Mouse (Mus musculus): Measurements from ENCODE around the gene Pik3c2b.
"Not testable (repeated sequence)": the region's sequence is repeated elsewhere in the genome, so short reads cannot be mapped to it uniquely, and the experiment has no call there.

Pik3c2b gene

GRCm38 (mm10) chr1:133045011-133045860 is at the start of gene Pik3c2b:
Gene Pik3c2b (plus strand): TSS chr1:133045667.
- peak; percentile 46 for DNase-seq (ENCODE audit: extremely low read depth, low read depth)

DNA sequence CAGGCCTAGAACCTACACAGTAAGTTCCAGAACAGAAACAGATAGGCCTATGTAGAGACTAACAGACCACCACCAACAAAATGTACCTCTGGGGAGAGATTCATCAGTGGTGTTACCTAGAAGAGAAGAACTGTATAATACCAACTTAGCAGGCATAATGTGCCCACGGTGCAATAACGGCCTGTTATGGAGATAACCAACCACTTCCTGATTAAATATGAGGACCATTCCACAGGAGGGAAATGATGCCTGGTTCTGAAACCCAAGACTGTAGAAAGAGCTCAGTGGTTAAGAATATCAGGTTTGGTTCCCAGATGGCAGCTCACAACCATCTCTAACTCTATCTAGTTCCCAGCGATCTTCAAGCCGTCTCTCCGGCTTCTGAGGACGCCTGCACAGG is 45.1 kb upstream of the Pik3c2b start:
- peak; percentile 33 for DNase-seq (ENCODE audit: extremely low read depth, low read depth)

- no peak for DNase-seq (ENCODE audit: extremely low read depth, low read depth)
Measured at GRCm38 (mm10) chr1:133006571-133006970, 38.9 kb upstream of the Pik3c2b start.

DNA sequence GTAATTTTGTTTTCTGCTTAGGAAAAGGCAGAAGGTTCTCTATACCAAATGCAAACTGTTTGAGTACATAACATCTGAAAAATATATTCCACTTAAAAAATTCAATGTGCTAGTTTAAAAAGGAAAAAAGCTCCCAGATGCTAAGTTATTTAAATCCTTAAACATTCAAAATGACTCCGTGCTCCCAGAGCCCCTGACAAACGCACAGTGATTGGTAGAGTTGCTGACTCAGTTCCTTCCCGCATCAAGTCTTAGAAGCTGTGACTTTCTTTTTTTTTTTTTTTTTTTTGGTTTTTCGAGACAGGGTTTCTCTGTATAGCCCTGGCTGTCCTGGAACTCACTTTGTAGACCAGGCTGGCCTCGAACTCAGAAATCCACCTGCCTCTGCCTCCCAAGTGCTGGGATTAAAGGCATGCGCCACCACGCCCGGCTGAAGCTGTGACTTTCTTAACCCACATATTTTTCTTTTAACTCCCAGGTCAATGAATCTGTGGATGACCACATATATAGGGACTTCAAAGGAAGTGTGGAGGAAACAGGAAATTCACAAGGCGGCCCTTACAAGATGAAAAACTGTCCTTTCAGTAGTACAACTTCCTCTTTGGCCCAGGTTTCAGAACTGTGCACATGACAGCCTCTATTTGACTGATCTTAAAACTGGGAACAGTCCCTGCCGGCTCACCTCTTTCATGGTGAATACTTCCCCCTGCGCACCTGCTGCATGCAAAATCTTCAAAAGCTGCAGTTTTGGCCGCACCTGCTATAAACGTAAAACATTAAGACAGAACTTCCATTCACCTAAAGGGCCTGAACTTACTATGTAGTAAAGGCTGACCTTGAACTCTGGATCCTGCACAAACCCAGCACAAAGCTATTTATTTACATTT is 33.3 kb upstream of the Pik3c2b start:
- DNase-seq (ENCODE audit: extremely low read depth, low read depth) = no peak

GRCm38 (mm10) chr1:133013331-133013730 is 32.1 kb upstream of the Pik3c2b start:
- DNase-seq (ENCODE audit: extremely low read depth, low read depth) = no peak

- no peak for DNase-seq (ENCODE audit: extremely low read depth, low read depth)
Measured at GRCm38 (mm10) chr1:133014196-133014595, 31.3 kb upstream of the Pik3c2b start.

- DNase-seq (ENCODE audit: extremely low read depth, low read depth) = no peak
Measured at GRCm38 (mm10) chr1:133016775-133017428, 28.6 kb upstream of the Pik3c2b start.

- no peak for DNase-seq (ENCODE audit: extremely low read depth, low read depth)
Measured at GRCm38 (mm10) chr1:133018580-133018979, 26.9 kb upstream of the Pik3c2b start.

- peak; percentile 30 for DNase-seq (ENCODE audit: extremely low read depth, low read depth)
Measured at GRCm38 (mm10) chr1:133019312-133019711, 26.2 kb upstream of the Pik3c2b start.

DNA sequence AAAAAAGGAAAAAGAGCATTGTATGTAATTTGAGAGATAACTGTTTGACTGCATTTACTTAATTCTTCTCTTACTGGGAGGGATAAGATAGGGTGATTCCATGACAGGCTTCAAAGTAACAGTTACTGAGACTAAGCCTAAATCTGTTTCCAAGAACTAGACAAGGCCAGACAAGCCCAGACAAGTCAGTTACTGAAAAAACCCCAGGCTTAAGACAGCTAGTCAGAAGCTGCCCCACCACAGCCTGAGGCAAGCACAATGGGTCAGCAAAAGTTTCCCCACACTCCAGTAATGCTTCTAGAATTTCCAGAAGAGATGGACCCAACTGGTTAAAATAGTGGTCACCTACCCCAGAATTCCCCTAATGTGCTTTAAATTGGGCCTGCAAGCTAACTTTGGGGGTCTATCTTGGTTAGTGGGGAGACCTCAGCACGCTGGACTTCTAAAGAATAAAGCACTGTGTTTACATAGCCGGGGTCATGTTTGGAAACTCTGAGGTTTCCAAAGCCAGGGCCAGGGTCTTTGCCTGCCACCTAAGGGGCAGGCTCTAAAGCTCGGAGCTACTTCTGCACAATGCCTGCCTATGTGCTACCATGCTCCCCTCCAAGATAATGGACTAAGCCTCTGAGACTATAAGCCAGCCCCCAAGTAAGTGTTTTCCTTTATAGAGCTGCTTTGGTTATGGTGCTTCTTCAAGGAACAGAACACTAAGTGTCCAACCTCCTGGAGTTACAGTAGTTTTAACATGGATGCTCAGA is 25.2 kb upstream of the Pik3c2b start:
- DNase-seq (ENCODE audit: extremely low read depth, low read depth) = peak; percentile 27

DNA sequence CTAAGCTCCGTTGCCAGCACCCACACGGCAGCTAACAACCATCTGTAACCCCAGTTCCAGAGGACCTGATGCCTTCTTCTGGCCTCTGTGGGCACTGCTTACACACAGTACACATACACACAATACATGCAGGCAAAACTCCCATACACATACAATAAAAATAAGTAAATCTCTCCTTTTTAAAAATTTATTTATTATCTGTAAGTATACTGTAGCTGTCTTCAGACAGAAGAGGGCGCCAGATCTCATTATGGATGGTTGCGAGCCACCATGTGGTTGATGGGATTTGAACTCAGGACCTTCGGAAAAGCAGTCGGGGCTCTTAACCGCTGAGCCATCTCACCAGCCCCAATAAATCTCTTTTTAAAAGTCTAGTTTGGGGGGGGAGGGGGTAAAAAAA is 24.1 kb upstream of the Pik3c2b start:
- no peak for DNase-seq (ENCODE audit: extremely low read depth, low read depth)

DNA sequence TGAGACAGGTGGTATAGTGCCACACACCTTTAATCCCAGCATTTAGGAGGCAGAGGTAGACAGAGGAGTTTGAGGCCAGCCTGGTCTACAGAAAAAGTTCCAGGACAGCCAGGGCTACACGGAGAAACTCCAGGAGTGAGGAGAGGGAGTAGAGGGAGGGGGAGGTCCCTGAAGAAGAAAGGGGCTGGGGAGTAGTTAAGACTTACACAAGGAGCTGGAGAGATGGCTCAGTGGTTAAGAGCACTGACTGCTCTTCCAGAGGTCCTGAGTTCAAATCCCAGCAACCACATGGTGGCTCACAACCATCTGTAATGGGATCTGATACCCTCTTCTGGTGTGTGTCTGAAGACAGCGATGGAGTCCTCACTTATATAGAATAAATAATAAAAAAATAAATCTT is 23.5 kb upstream of the Pik3c2b start:
- DNase-seq (ENCODE audit: extremely low read depth, low read depth) = not testable (repeated sequence)

DNA sequence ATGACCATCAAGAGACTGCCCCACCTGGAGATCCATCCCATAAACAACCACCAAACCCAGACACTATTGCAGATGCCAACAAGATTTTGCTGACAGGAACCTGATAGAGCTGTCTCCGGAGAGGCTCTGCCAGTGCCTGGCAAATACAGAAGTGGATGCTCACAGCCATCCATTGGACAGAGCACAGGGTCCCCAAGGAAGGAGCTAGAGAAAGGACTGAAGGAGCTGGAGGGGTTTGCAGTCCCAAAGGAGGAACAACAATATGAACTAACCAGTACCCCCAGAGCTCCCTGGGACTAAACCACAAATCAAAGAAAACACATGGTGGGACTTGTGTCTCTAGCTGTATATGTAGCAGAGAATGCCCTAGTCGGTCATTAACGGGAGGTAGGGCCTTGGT is 21.7 kb upstream of the Pik3c2b start:
- not testable (repeated sequence) for DNase-seq (ENCODE audit: extremely low read depth, low read depth)

DNA sequence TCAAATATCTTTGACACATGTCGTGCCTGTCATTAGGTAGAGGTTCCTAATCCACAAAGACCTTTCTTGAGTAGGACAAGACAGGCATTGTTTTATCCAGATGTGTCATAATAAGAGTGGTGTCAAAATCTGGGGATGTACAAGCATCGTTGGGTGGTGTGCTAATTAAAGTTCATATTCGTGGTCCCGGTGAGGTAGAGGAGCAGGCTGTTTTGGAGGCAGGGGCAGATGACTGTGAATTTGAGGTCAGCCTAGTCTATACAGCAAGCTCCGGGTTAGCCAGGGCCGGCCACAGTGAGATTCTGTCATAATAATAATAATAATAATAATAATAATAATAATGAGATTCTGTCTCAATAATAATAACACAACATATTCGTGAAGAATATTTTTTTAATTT is 21.0 kb upstream of the Pik3c2b start:
- DNase-seq (ENCODE audit: extremely low read depth, low read depth) = no peak

- DNase-seq (ENCODE audit: extremely low read depth, low read depth) = peak; percentile 96
Measured at GRCm38 (mm10) chr1:133025051-133025795, 20.2 kb upstream of the Pik3c2b start.

DNA sequence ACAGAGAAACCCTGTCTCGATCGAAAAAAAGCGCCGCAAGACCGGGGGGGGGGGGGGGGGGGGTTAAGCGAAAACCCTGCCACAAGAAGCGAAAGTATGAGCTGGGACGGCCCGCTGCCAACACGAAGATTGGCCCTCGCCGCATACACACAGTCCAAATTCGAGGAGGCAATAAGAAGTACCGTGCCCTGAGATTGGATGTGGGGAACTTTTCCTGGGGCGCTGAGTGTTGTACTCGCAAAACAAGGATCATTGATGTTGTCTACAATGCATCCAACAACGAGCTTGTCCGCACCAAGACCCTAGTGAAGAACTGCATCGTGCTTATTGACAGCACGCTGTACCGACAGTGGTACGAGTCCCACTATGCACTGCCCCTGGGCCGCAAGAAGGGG is 19.7 kb upstream of the Pik3c2b start:
- DNase-seq (ENCODE audit: extremely low read depth, low read depth) = peak; percentile 26

DNA sequence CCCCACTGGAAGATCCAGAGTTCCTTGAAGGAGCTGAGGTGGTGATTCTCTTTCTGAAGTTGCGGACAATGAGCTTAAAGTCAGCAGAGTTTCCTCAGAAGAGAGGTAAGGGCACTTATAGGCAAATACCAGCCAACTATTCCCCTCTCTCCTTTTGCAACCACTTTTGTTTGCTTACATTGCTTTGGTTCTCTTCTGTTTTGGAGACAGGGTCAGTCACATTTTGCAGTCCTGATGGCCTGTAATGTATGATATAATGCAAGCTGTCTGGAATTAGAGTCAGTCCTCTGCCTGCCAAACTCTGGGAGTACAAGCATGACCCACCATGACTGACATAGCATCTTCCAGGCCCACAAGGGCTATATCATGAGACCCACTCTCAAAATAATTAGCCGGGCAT is 18.3 kb upstream of the Pik3c2b start:
- no peak for DNase-seq (ENCODE audit: extremely low read depth, low read depth)

DNA sequence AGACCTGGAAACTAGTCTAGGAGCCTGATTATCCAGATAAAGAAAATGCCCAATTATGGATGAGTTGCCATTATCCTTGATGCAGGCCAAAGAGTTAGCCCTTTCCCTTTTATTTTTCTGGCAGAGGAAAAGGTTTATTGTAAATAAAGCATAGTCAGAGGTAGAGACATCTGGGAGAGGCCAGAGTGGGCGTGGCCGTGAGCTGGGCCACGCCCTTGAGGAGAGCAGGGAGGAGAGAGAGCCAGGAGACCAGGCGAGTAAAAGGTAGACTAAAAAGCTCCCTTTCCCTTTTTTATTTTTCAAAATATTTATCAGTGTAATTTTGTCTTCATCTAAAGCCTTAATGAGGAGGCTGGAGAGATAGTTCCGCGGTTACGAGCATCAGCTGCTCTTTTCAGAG is 17.5 kb upstream of the Pik3c2b start:
- peak; percentile 34 for DNase-seq (ENCODE audit: extremely low read depth, low read depth)

- peak; percentile 69 for DNase-seq (ENCODE audit: extremely low read depth, low read depth)
Measured at GRCm38 (mm10) chr1:133029744-133030143, 15.7 kb upstream of the Pik3c2b start.

DNA sequence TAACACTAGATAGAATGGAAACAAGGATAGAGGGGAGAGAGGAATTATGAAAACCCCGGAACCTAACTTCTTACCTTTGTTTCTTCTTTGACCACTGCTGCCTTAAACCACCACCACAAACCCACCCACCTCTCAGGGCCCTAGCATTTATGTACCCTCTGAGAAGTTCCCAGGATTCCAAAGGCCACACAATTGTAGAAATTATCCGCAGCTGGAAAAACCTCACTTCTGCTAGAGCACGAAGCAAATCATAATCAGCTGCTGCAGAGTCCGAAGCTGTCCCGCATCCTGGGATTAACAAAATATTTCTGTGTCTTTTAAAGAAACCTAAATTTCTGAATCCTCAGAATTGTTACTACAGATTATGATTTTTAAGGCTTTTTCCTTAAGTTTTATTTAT is 15.0 kb upstream of the Pik3c2b start, which contains the start of gene Mdm4:
Gene Mdm4 (minus strand): TSS at position 101 of the 400 bp plus-strand sequence.
- DNase-seq (ENCODE audit: extremely low read depth, low read depth) = no peak

All from MEL-GATA-1-ER (cell line).